In the genomic region with DNA sequence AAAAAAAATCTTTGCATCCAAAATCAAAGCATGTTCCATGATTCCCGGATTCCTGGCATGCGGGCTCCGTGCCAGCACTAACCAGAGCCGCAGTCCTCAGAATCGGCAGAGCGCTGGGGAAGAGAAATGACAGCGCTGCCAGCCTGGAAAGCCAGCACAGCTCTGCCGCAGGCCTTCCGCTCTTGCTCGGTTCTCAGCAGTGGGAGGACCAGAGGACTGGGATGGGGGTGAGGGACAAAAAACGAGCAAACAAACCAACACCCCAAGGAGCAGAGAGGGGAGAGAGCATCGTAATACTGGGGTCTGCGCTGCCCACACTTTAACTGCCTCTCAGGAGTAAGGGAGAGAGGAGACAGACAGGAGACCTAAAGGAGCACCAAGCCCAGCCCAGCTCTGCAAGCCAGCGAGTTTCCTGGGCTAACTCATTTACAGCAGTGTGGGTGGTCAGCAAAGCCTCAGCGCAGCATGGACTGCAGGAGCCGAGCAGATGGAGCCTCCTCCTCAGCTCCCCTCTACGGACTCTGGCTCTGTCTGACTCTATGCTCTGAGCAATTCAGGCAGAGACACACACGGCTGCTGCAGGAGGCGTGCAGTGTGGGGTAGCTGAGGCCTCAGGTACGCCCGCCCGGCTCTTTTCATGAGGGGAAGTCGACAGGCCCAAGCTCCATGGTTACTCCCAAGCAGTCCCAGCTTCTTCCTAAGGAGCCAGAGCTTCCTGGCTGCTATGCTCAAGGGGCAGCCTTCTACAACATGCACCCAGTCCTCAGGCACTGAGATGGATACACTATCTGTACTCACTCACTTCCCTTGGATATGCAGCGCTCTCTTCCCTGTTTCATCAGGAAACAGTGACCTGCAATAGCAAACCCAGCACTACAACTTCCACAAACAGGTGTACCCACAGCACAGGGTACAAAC, we compare ENCODE assay signal across 8 mouse cellular contexts. TPM values are rescaled to one million over a fixed set of nuclear protein-coding genes. Genes with fewer than 3 reads are reported as not detected.
DNase-seq lines count a peak whose midpoint lies in the region; ATAC-seq lines count a peak whose summit lies in the region.

No protein-coding gene starts in this region.

- peaks cover 50% of the 10 kb centered on the region for H3K4me1 ChIP-seq in kidney, embryonic 15.5 days
- H3K4me1 ChIP-seq in limb, embryonic 12.5 days (replicated peaks): peaks cover 53% of the 10 kb centered on the region

- no peaks in the 10 kb centered on the region for H3K9me3 ChIP-seq in kidney, embryonic 15.5 days (replicated peaks)
- no peaks in the 10 kb centered on the region for H3K9me3 ChIP-seq in limb, embryonic 12.5 days

- peak overlapping the region; percentile 17 for H3K4me3 ChIP-seq in kidney, embryonic 15.5 days (replicated peaks)
- peak overlapping the region; percentile 22 for H3K4me3 ChIP-seq in limb, embryonic 12.5 days (replicated peaks)

- peak; percentile 49 for DNase-seq in gastrocnemius, postnatal 10 days
- DNase-seq in gastrocnemius, postnatal 25 days: no peak
- DNase-seq in cerebellum, adult 9-11 months: peak; percentile 80
- peak; percentile 75 to 76 for DNase-seq in frontal cortex, adult 2 months (ENCODE audit: extremely low spot score in 1 of 2, low spot score in 1 of 2)
- DNase-seq in retina, postnatal 1 day: peak; percentile 73
- no peak for DNase-seq in urinary bladder, adult 18-20 months (ENCODE audit: low spot score in 2 of 2)

- H3K27ac ChIP-seq in kidney, embryonic 15.5 days: peak overlapping the region; percentile 85
- H3K27ac ChIP-seq in limb, embryonic 12.5 days: peak overlapping the region; percentile 88

- WGBS in kidney, embryonic 15.5 days: 20% methylated on average over 24 of the region's 24 CpGs
- 20% methylated on average over 24 of the region's 24 CpGs for WGBS in limb, embryonic 12.5 days

- ATAC-seq in kidney, embryonic 15.5 days (replicated peaks; ENCODE audit: low FRiP score): peak; percentile 85
- peak; percentile 68 for ATAC-seq in limb, embryonic 12.5 days (ENCODE audit: insufficient number of reproducible peaks, insufficient read depth, low FRiP score, low TSS enrichment, low read depth)

- H3K27me3 ChIP-seq in kidney, embryonic 15.5 days: no peaks in the 10 kb centered on the region
- H3K27me3 ChIP-seq in limb, embryonic 12.5 days: no peaks in the 10 kb centered on the region

- peak overlapping the region; percentile 54 for H3K4me2 ChIP-seq in kidney, embryonic 15.5 days
- peak overlapping the region; percentile 51 for H3K4me2 ChIP-seq in limb, embryonic 12.5 days

- no peaks in the 10 kb centered on the region for H3K36me3 ChIP-seq in kidney, embryonic 15.5 days
- no peaks in the 10 kb centered on the region for H3K36me3 ChIP-seq in limb, embryonic 12.5 days

- H3K9ac ChIP-seq in kidney, embryonic 15.5 days: 0 out of 2 replicates have a peak overlapping the region, but pooled peaks have one; percentile 21
- peak overlapping the region; percentile 40; the same call in 1 of the 2 replicates for H3K9ac ChIP-seq in limb, embryonic 12.5 days (replicated peaks)

RNA-seq across cellular contexts. Expression of a gene that starts 18.1 kb away (rescaled TPM):
- 10 to 100 TPM; 21.8 to 28.5 TPM for total RNA-seq in gastrocnemius, postnatal 10 days (2021)
- 10 to 100 TPM; 12.4 to 15.0 TPM for total RNA-seq in gastrocnemius, postnatal 25 days (2021)
- polyA plus RNA-seq in frontal cortex, adult 2 months (2012; rRNA removed): 39.9 and 41.4 TPM in 2 replicates
- 24.0 and 25.2 TPM in 2 replicates for polyA plus RNA-seq in kidney, embryonic 15.5 days (2015; fragmentation: Nextera tagmentation; extraction: Ambion mirVana)
- polyA plus RNA-seq in limb, embryonic 12.5 days (2016; fragmentation: Nextera tagmentation; extraction: Ambion mirVana): 35.8 and 37.0 TPM in 2 replicates

Comparison
In these comparisons a context has a peak if more than half of its experiments do, and no peak if none do; other contexts are left out.
1. DNase-seq: peak in gastrocnemius, postnatal 10 days (single experiment), cerebellum, adult 9-11 months (single experiment), frontal cortex, adult 2 months (2 of 2) and retina, postnatal 1 day (single experiment); none in gastrocnemius, postnatal 25 days (single experiment) and urinary bladder, adult 18-20 months (0 of 2).